Mouse (Mus musculus): ENCODE measurements at regions not wholly inside any gene's neighbourhood (a gene's known extent, or its start where the extent isn't known, plus 50 kb on each side); places are given as distances from the start of the nearest gene placed in this dataset. TPM values are rescaled to one million over a fixed set of nuclear protein-coding genes. Genes with fewer than 3 reads are reported as not detected.

DNA sequence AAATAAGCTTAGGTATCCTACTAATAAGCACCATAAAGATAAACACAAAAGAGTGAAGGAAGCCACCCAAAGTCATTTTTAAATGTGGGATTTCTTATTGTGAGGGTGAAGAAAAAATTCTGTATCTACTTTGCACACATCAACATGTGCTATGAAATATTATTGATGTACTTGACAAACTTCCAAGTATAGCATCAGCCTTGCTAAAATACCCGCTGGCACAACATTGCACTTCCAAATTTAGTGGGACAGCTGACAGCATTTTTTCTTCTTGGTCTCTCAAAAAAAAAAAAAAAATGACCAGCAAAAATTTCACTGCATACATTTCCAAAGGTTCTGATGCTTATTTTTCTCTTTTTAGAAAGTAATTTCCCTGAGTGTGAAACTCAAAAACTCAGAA lies 101.9 kb upstream of the Tll1 start:
- WGBS = 80% methylated on average over 1 of the region's 1 CpGs

DNA sequence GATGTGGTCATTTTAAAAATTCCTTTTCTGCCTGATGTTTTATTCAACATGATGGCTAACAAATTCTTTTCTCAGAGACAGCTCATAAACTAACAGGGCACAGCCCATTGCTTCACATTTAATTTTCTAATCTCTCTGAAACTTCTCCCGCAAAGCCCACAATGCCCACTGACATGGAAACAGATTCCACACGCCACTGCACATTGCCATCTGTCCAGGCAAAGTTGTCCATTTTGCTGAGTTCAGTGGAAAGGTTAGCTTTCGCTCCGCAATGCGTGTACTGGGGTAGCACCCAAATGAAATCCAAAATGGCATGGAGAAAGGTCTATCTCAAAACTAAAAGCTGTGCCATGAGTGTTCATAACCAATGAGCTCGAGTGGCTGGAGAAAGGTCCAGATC lies 76.7 kb upstream of the Tll1 start:
- Histone ChIP-seq H3K27me3 (ENCODE audit: insufficient read depth, poor library complexity, severe bottlenecking) (no peaks in the 10 kb centered on the region), H3K27ac (no peak overlapping the region), H3K4me1 (no peaks in the 10 kb centered on the region), H3K9me3 (no peaks in the 10 kb centered on the region), H3K36me3 (no peaks in the 10 kb centered on the region), H3K4me3 (no peak overlapping the region)
- 82% methylated on average over 6 of the region's 6 CpGs for WGBS
- no peak for DNase-seq (ENCODE audit: low spot score)

More for the DNA sequence above, 101.9 kb upstream of the Tll1 start:
- Histone ChIP-seq H3K27ac (no peak overlapping the region), H3K27me3 (ENCODE audit: insufficient read depth, poor library complexity, severe bottlenecking) (no peaks in the 10 kb centered on the region), H3K36me3 (no peaks in the 10 kb centered on the region), H3K9me3 (no peaks in the 10 kb centered on the region), H3K4me3 (no peak overlapping the region), H3K4me1 (no peaks in the 10 kb centered on the region)
- no peak for DNase-seq (ENCODE audit: low spot score)

DNA sequence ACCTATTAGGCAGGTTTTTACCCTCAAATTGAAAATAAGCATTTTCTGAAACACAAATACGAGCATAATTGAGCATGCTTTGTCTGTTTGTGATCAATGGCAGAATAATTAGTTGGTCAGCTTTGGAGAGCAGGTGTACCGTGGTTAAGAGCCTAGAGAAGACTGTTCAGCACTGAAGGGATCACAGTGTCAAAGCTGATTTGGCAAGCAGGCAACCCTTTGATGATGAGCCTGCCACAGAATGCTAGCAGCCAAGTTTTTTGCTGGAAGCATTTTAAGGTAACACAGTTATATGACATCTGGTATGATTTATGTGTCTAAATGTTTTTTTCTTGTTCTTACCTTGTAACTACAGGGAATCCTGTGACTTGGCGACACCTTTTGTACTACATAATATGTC lies 75.5 kb upstream of the Tll1 start:
- Histone ChIP-seq H3K4me3 (no peak overlapping the region), H3K9me3 (no peaks in the 10 kb centered on the region), H3K27ac (no peak overlapping the region), H3K27me3 (ENCODE audit: insufficient read depth, poor library complexity, severe bottlenecking) (no peaks in the 10 kb centered on the region), H3K4me1 (no peaks in the 10 kb centered on the region), H3K36me3 (no peaks in the 10 kb centered on the region)
- no peak for DNase-seq (ENCODE audit: low spot score)
- 67% methylated on average over 3 of the region's 3 CpGs for WGBS

DNA sequence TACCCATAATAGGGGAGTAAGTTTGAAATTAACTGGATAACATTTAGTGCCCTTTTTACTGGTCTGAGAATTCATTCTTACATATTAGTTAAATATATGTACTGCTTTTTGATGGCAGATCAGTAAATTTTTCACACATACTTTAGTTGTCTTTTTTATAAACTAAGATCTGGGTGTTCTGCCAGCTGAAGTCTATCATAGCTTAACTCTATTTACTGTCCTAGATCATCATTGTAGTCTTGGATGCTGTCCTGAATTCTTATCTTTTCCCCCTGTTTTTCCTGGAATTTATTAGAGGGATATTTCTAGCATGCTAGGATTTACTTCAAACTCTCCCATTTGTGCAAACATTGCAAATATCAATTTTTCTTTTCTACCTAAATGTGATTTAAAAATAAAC lies 74.3 kb upstream of the Tll1 start:
- no peak overlapping the region for H3K4me3 ChIP-seq
- H3K9me3 ChIP-seq = no peaks in the 10 kb centered on the region
- H3K36me3 ChIP-seq = no peaks in the 10 kb centered on the region
- no peaks in the 10 kb centered on the region for H3K27me3 ChIP-seq (ENCODE audit: insufficient read depth, poor library complexity, severe bottlenecking)
- H3K27ac ChIP-seq = no peak overlapping the region
- DNase-seq (ENCODE audit: low spot score) = no peak
- H3K4me1 ChIP-seq = no peaks in the 10 kb centered on the region

DNA sequence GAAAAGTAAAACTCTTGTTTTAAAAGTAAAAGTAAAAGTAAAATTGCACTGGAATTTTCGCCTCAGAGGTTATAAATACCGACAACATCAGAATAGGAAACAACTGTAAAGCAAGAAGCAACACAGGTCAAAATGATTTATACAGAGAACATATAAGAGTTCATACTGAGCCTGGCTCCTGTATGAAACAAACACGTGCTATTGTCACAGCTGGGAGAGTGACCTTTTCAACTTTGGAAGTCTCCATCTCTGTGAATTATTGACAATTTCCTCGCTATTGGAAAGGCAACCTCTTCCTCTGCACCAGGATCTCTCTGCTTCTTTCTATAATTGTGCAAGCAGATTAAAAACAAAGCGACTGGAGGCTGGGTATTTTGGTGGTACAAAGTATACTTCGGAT lies 70.0 kb upstream of the Tll1 start:
- no peak for DNase-seq (ENCODE audit: low spot score)
- Histone ChIP-seq H3K27me3 (ENCODE audit: insufficient read depth, poor library complexity, severe bottlenecking) (no peaks in the 10 kb centered on the region), H3K27ac (no peak overlapping the region), H3K4me3 (no peak overlapping the region), H3K9me3 (no peaks in the 10 kb centered on the region), H3K4me1 (no peaks in the 10 kb centered on the region), H3K36me3 (no peaks in the 10 kb centered on the region)
- 73% methylated on average over 6 of the region's 6 CpGs for WGBS

DNA sequence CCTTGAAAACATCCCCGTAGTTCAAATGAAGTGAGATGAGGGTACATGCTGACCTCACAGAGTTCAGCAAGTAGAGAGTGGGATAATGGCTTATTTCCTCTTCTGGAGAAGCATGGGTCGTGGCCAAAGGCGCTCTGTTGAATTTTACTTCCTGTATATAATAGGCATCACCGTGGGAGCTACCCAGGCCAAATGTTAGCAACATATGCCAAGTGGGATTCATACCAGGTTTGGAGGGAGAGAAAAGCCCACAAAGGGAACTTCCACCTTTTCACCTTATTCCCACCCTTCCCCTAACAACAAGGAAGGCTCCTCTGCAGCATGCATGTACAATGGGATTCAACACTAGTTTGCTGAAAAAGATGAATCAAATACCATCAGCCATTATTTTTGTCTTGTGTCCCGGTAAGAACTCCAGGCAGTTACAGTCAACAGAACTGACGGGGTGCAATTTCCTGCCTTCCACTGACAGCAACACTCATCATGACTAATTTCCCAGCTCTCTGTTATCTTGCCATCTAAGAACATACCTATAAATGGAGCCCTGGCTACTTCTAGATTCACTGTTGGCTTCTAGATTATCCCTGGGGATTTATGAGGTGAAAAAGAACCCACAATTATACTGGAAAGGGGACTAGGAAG lies 59.4 kb upstream of the Tll1 start:
- no peak for DNase-seq (ENCODE audit: low spot score)

More for the DNA sequence above, 59.4 kb upstream of the Tll1 start:
- H3K9me3 ChIP-seq = no peaks in the 10 kb centered on the region
- no peak overlapping the region for H3K4me3 ChIP-seq
- no peaks in the 10 kb centered on the region for H3K27me3 ChIP-seq (ENCODE audit: insufficient read depth, poor library complexity, severe bottlenecking)
- WGBS = 64% methylated on average over 6 of the region's 6 CpGs
- H3K27ac ChIP-seq = no peak overlapping the region
- no peaks in the 10 kb centered on the region for H3K4me1 ChIP-seq
- no peaks in the 10 kb centered on the region for H3K36me3 ChIP-seq

MicroRNAs encoded in the stretch of these regions (microRNA counts, 519-probe panel; counts per million panel counts)
- microRNA mmu-miR-710 = not detected

Small RNA genes in the stretch of these regions (microRNA-seq; reads per million reads assigned to microRNA genes)
- not detected for gene Mir710
